Mouse (Mus musculus) stomach, postnatal 0 days (tissue): ENCODE results near the gene Agtpbp1.

Experiments
- CTCF ChIP-seq: IDR thresholded peaks from 2 replicates; pipeline ENCODE4 v1.5.1; 2016; ENCODE audit warnings: antibody characterized with exemption, low read depth, mild to moderate bottlenecking, moderate library complexity
- EP300 ChIP-seq: optimal IDR thresholded peaks from 2 replicates; pipeline ENCODE3; 2016; ENCODE audit warnings: antibody characterized with exemption

DNA sequence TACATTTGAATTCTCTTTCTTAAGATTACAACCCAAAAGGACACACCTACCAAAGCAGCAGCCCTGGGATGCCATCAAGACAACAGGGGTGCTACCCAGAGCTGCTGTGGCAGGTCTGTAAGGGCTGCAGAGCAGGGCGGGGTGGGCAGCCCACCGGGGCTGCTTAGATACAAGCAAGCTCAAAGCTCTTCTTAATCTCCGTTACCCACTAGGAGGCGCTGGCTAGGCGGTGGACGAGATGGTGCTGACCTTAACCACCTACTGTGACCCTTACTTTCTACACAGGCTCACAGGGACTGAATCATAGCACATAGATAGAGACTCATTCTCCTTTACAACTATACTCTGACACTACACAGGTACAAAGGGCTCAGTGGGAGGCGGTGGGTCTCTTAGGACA, 70.0 kb downstream of the Agtpbp1 start:
- TF ChIP-seq CTCF (peak; percentile 70), EP300 (no peak)
